Comparison of ENCODE assay signal across 8 mouse cellular contexts in genomic region chr9:37544447-37545165, GRCm38 (mm10). TPM values are rescaled to one million over a fixed set of nuclear protein-coding genes. Genes with fewer than 3 reads are reported as not detected.
A peak's percentile ranks its signal among the peaks of the same experiment; 100 is the strongest.
DNase-seq lines count a peak whose midpoint lies in the region; ATAC-seq and TF ChIP-seq lines count a peak whose summit lies in the region.

No protein-coding gene starts in this region.

- peak; percentile 85 for TF ChIP-seq CTCF in left cerebral cortex, adult 2 months (IDR thresholded peaks at IDR 0.05)

- peak overlapping the region; percentile 60 for H3K4me2 ChIP-seq in midbrain, embryonic 15.5 days
- peak overlapping the region; percentile 53 for H3K4me2 ChIP-seq in stomach, embryonic 14.5 days (replicated peaks; ENCODE audit: low read depth, low read length)

- H3K27me3 ChIP-seq in midbrain, embryonic 15.5 days (replicated peaks) = peaks cover 33% of the 10 kb centered on the region
- peaks cover 14% of the 10 kb centered on the region for H3K27me3 ChIP-seq in stomach, embryonic 14.5 days (ENCODE audit: control insufficient read depth, insufficient read depth, low read length)

- WGBS in midbrain, embryonic 15.5 days = under 1% methylated on average over 29 of the region's 29 CpGs
- 1% methylated on average over 29 of the region's 29 CpGs for whole genome bisulfite sequencing in stomach, embryonic 14.5 days

- H3K4me3 ChIP-seq in left cerebral cortex, adult 2 months = peak overlapping the region; percentile 38
- peak overlapping the region; percentile 30 for H3K4me3 ChIP-seq in midbrain, embryonic 15.5 days
- peak overlapping the region; percentile 32 for H3K4me3 ChIP-seq in stomach, embryonic 14.5 days (ENCODE audit: low read depth, low read length)

- intact Hi-C loops in left cerebral cortex, adult 2 months (cut with DNase I) = loop anchor here (1.0 to 5.0 kb wide), 3 partner anchors 81 to 388 kb away; no protein-coding TSS in a partner anchor

- peaks cover 19% of the 10 kb centered on the region for H3K4me1 ChIP-seq in midbrain, embryonic 15.5 days
- peaks cover 5% of the 10 kb centered on the region; the same call in 1 of the 2 replicates for H3K4me1 ChIP-seq in stomach, embryonic 14.5 days (ENCODE audit: control insufficient read depth, insufficient read depth, low read length)

- DNase-seq in left cerebral cortex, adult 2 months (ENCODE audit: extremely low spot score in 1 of 2, low spot score in 2 of 2) = peak; percentile 73 to 85
- no peak for DNase-seq in left cerebral cortex, adult 11 months (ENCODE audit: low spot score)
- DNase-seq in embryo, embryonic 10 days (ENCODE audit: low spot score) = peak; percentile 75
- peak; percentile 64 for DNase-seq in heart, adult 8-10 months (ENCODE audit: low spot score)
- DNase-seq in kidney, adult 18-20 months = peak; percentile 74
- peak; percentile 58 for DNase-seq in liver

- H3K27ac ChIP-seq in left cerebral cortex, adult 2 months = peak overlapping the region; percentile 71
- H3K27ac ChIP-seq in midbrain, embryonic 15.5 days = no peak overlapping the region
- no peak overlapping the region for H3K27ac ChIP-seq in stomach, embryonic 14.5 days (ENCODE audit: low read length)

- no peaks in the 10 kb centered on the region for H3K36me3 ChIP-seq in midbrain, embryonic 15.5 days (replicated peaks)
- H3K36me3 ChIP-seq in stomach, embryonic 14.5 days (ENCODE audit: control insufficient read depth, insufficient read depth, low read length) = no peaks in the 10 kb centered on the region

- H3K9ac ChIP-seq in midbrain, embryonic 15.5 days = no peak overlapping the region
- H3K9ac ChIP-seq in stomach, embryonic 14.5 days (replicated peaks; ENCODE audit: low read depth, low read length) = 0 out of 2 replicates have a peak overlapping the region, but pooled peaks have one; percentile 25

- peak; percentile 75 for ATAC-seq in midbrain, embryonic 15.5 days (replicated peaks)
- peak; percentile 65 for ATAC-seq in stomach, embryonic 14.5 days (ENCODE audit: insufficient number of reproducible peaks, insufficient read depth, low FRiP score, low read depth)

- H3K9me3 ChIP-seq in midbrain, embryonic 15.5 days = no peaks in the 10 kb centered on the region
- no peaks in the 10 kb centered on the region for H3K9me3 ChIP-seq in stomach, embryonic 14.5 days (ENCODE audit: control insufficient read depth, low read depth, low read length)

RNA-seq across cellular contexts. Expression of gene Vsig2, which starts 5.6 kb away (rescaled TPM):
- 1 to 10 TPM; 4.1 to 4.5 TPM for total RNA-seq in left cerebral cortex, adult 2 months (2021)
- 1 to 10 TPM; 1.9 to 5.2 (median 3.7) TPM for total RNA-seq in heart, adult 8-10 months (2022)
- 0.46 and 0.59 TPM in 2 replicates for polyA plus RNA-seq in midbrain, embryonic 15.5 days (2015; fragmentation: Nextera tagmentation; extraction: Ambion mirVana)
- polyA plus RNA-seq in stomach, embryonic 14.5 days (2014; fragmentation: Nextera tagmentation; extraction: Ambion mirVana) = 44.3 and 56.9 TPM in 2 replicates

RNA-seq across cellular contexts. Expression of gene Nrgn, which starts 8.1 kb away (rescaled TPM):
- 1,000 to 10,000 TPM; 1,927 to 1,950 TPM for total RNA-seq in left cerebral cortex, adult 2 months (2021)
- total RNA-seq in heart, adult 8-10 months (2022) = 10 to 100 TPM in 2 of 4 experiments, 1 to 10 TPM in 2; 4.8 to 11.7 (median 8.5) TPM
- 5.8 and 6.7 TPM in 2 replicates for polyA plus RNA-seq in midbrain, embryonic 15.5 days (2015; fragmentation: Nextera tagmentation; extraction: Ambion mirVana)
- 4.7 and 5.7 TPM in 2 replicates for polyA plus RNA-seq in stomach, embryonic 14.5 days (2014; fragmentation: Nextera tagmentation; extraction: Ambion mirVana)

RNA-seq across cellular contexts. Expression of gene Siae, which starts 10.9 kb away (rescaled TPM):
- total RNA-seq in left cerebral cortex, adult 2 months (2021) = 10 to 100 TPM; 17.1 to 18.8 TPM
- 10 to 100 TPM in 1 of 4 experiments, 1 to 10 TPM in 3; 8.4 to 10.0 (median 9.1) TPM for total RNA-seq in heart, adult 8-10 months (2022)
- polyA plus RNA-seq in midbrain, embryonic 15.5 days (2015; fragmentation: Nextera tagmentation; extraction: Ambion mirVana) = 11.5 and 12.0 TPM in 2 replicates
- 12.7 and 14.0 TPM in 2 replicates for polyA plus RNA-seq in stomach, embryonic 14.5 days (2014; fragmentation: Nextera tagmentation; extraction: Ambion mirVana)

RNA-seq across cellular contexts. Expression of gene Esam, which starts 16.7 kb away (rescaled TPM):
- 10 to 100 TPM; 19.6 to 22.5 TPM for total RNA-seq in left cerebral cortex, adult 2 months (2021)
- 10 to 100 TPM; 53.1 to 62.0 (median 57.0) TPM for total RNA-seq in heart, adult 8-10 months (2022)
- polyA plus RNA-seq in midbrain, embryonic 15.5 days (2015; fragmentation: Nextera tagmentation; extraction: Ambion mirVana) = 47.0 and 49.1 TPM in 2 replicates
- polyA plus RNA-seq in stomach, embryonic 14.5 days (2014; fragmentation: Nextera tagmentation; extraction: Ambion mirVana) = 57.9 and 58.3 TPM in 2 replicates

RNA-seq across cellular contexts. Expression of gene Msantd2, which starts 55.5 kb away (rescaled TPM):
- 10 to 100 TPM; 21.4 to 26.7 TPM for total RNA-seq in left cerebral cortex, adult 2 months (2021)
- total RNA-seq in heart, adult 8-10 months (2022) = 1 to 10 TPM; 3.5 to 7.7 (median 5.4) TPM
- 31.9 and 33.8 TPM in 2 replicates for polyA plus RNA-seq in midbrain, embryonic 15.5 days (2015; fragmentation: Nextera tagmentation; extraction: Ambion mirVana)
- 33.2 and 38.9 TPM in 2 replicates for polyA plus RNA-seq in stomach, embryonic 14.5 days (2014; fragmentation: Nextera tagmentation; extraction: Ambion mirVana)

Comparison
In these comparisons a context has a peak if more than half of its experiments do, and no peak if none do; other contexts are left out.
1. RNA of gene Nrgn, which starts 8.1 kb away (total RNA-seq): 1,927 to 1,950 TPM in left cerebral cortex, adult 2 months; 4.8 to 11.7 TPM in heart, adult 8-10 months; every median in the first group is over 100 times any median in the second.
2. Peak in every context shown above with its lines, with median percentiles within 50 percentile points of each other: H3K4me3 ChIP-seq.